Mouse (Mus musculus): ENCODE measurements at regions not wholly inside any gene's neighbourhood (a gene's known extent, or its start where the extent isn't known, plus 50 kb on each side); places are given as distances from the start of the nearest gene placed in this dataset.

DNA sequence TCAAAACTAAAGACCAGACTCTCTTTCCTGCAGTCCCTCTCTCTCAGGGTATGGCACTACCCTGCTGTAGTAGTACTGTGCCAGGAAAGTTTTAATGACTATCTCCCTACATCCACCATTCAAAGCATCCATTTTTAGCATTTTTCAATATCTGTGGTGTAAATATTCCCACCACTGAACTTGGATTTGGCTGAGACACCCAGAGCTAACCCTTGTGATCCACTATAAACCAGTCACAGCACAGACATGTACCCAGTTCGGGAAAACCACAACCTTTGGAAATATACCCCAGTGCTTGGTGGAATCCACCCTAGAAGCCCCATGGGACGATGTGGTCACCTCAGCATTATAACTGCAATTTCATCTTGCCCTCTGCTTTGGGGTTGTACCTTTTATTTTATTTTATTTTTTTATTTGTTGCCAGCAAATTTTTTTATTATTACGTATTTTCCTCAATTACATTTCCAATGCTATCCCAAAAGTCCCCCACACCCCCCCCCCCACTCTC lies 54.8 kb upstream of the Itm2b start:
- peaks cover 6% of the 10 kb centered on the region for H3K4me1 ChIP-seq (replicated peaks)
- H3K27ac ChIP-seq (replicated peaks), result no peak overlapping the region
- ATAC-seq (ENCODE audit: insufficient read depth), result no peak
- no peak overlapping the region for H3K9ac ChIP-seq
- H3K4me2 ChIP-seq, result no peak overlapping the region
- no peaks in the 10 kb centered on the region for H3K36me3 ChIP-seq (replicated peaks)
- no peaks in the 10 kb centered on the region for H3K27me3 ChIP-seq
- WGBS (ENCODE audit: insufficient replicate concordance), result 62% methylated on average over 3 of the region's 3 CpGs
- no peak overlapping the region for H3K4me3 ChIP-seq (replicated peaks)
- H3K9me3 ChIP-seq (replicated peaks), result no peaks in the 10 kb centered on the region

DNA sequence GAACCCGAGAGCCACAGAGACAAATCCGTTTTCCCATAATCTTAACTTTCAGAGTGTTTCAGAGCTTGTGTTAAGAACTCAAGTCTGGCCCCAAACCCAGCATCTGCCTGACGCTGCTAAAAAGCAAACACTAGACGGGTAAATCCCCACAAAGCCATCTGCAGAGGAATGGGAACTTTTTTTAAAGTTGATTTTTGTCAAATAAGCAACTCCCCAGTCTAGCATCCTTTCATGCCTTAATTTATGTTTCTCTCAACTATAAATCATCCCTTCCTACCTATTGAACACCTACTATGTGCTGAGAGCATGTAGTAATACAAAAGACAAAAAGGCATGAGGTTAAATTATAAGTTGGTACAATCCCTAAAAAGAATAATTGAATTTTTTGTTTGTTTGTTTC lies 50.8 kb upstream of the Itm2b start:
- Histone ChIP-seq H3K27me3 (no peaks in the 10 kb centered on the region), H3K27ac (replicated peaks) (no peak overlapping the region), H3K9me3 (replicated peaks) (no peaks in the 10 kb centered on the region), H3K4me3 (replicated peaks) (no peak overlapping the region), H3K4me1 (replicated peaks) (peaks cover 7% of the 10 kb centered on the region), H3K36me3 (replicated peaks) (no peaks in the 10 kb centered on the region), H3K4me2 (no peak overlapping the region), H3K9ac (no peak overlapping the region)
- no peak for ATAC-seq (ENCODE audit: insufficient read depth)
- WGBS (ENCODE audit: insufficient replicate concordance), result 51% methylated on average over 4 of the region's 4 CpGs

All from liver, embryonic 15.5 days (tissue).